Mouse (Mus musculus) spleen, adult 2 months (tissue): Measurements from ENCODE around the gene Cct3. TPM values are rescaled to one million over a fixed set of nuclear protein-coding genes. Genes with fewer than 3 reads are reported as not detected.
"Not testable (repeated sequence)": the region's sequence is repeated elsewhere in the genome, so short reads cannot be mapped to it uniquely, and the experiment has no call there.

Experiments used
- DNase-seq, 2 experiments: peaks; one replicate each; pipeline versions ENCODE4 v3.0.0 to v3.0.0-alpha.2; 2012 to 2021; ENCODE audit warnings: low spot score in 2 of 2, low read depth in 1 of 2
- H3K27ac ChIP-seq: fragments of 200-500 bp; 2 replicates; pipeline ENCODE4 v1.5.1; 2012; ENCODE audit warnings: low read length, inconsistent platforms; ENCODE audit not compliant: insufficient read depth
- H3K27me3 ChIP-seq: fragments of 200-500 bp; 2 replicates; pipeline ENCODE4 v1.6.1; 2012; ENCODE audit warnings: mild to moderate bottlenecking, moderate library complexity, low read length, inconsistent platforms; ENCODE audit not compliant: control insufficient read depth, insufficient read depth
- H3K36me3 ChIP-seq: fragments of 200-500 bp; 2 replicates; pipeline ENCODE4 v1.6.1; 2012; ENCODE audit warnings: mild to moderate bottlenecking, low read length, inconsistent platforms; ENCODE audit not compliant: control insufficient read depth, insufficient read depth
- H3K4me1 ChIP-seq: fragments of 200-500 bp; 2 replicates; pipeline ENCODE4 v1.6.1; 2011; ENCODE audit warnings: inconsistent platforms; ENCODE audit not compliant: control insufficient read depth, insufficient read depth, insufficient read length
- H3K4me3 ChIP-seq: fragments of 200-500 bp; 2 replicates; pipeline ENCODE4 v1.5.1; 2011; ENCODE audit warnings: mild to moderate bottlenecking, inconsistent platforms; ENCODE audit not compliant: insufficient read depth, insufficient read length; ENCODE audit errors: extremely low read depth
- CTCF ChIP-seq: fragments of 200-500 bp; IDR thresholded peaks from 2 replicates; pipeline ENCODE4 v1.5.1; 2011; ENCODE audit warnings: mild to moderate bottlenecking, inconsistent platforms; ENCODE audit not compliant: insufficient read depth, insufficient read length, insufficient replicate concordance; ENCODE audit errors: extremely low read depth
- POLR2A ChIP-seq: fragments of 200-500 bp; IDR thresholded peaks from 2 replicates; pipeline ENCODE4 v1.6.1; 2011; ENCODE audit warnings: low read depth, low read length, inconsistent platforms
- WGBS: fragments of 180-500 bp; shearing (Covaris S2); methylation state at CpG from one replicate; pipeline ENCODE4 v1.1.7; 2018; 5-methylcytosine and 5-hydroxymethylcytosine counted together
- polyA plus RNA-seq: library from polyadenylated mRNA; depleted of rRNA; stranded (reverse); fragments of >200 nt; gene quantifications from 2 replicates; pipeline ENCODE4 v1.2.3, GENCODE M21; 2012

The Cct3 gene
- polyA plus RNA-seq, 1 experiment, result 77.4 TPM

DNA sequence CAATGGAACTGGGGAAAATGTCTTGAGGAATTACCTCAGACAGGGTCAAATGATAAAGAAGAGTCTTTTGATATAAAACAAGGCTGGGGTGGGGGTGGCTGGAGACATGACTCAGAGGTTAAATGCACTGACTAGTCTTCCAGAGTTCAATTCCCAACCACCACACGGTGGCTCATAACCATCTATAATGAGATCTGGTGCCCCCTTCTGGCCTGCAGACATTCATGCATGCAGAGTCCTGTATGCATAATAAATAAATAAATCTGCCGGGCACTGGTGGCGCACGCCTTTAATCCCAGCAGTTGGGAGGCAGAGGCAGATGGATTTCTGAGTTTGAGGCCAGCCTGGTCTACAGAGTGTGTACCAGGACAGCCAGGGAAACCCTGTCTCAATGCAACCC lies 4.9 kb upstream of the Cct3 start:
- H3K4me3 ChIP-seq, result no peak overlapping the region
- H3K36me3 ChIP-seq, result no peaks in the 10 kb centered on the region; the same call in 1 of the 2 replicates
- WGBS, result 54% methylated on average over 4 of the region's 4 CpGs
- no peak overlapping the region for H3K27ac ChIP-seq
- no peaks in the 10 kb centered on the region for H3K4me1 ChIP-seq
- TF ChIP-seq POLR2A (no peak), CTCF (no peak)
- no peaks in the 10 kb centered on the region for H3K27me3 ChIP-seq
- DNase-seq, result peak; percentile 11 to 12

DNA sequence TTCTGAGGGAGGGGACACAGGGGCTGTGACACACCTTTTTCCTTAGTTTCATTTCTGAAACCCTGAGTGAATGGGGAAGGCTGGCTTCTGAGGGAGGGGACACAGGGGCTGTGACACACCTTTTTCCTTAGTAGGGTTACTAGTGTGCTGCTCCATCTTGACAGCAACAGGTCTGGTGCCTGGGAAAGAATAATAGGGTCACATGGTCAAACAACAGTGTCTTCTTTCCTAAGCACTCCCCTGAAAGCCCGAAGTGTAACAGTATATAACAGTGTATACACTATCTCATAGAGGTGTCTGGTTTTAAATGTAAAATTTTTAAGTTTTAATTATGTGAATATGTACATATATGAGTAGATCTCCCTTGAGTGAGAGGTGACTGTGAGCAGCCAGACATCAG lies 1.6 kb upstream of the Cct3 start:
- not testable (repeated sequence) for H3K36me3 ChIP-seq, H3K27ac ChIP-seq, H3K27me3 ChIP-seq, H3K4me1 ChIP-seq, H3K4me3 ChIP-seq, DNase-seq
- WGBS, result 47% methylated on average over 1 of the region's 1 CpGs

DNA sequence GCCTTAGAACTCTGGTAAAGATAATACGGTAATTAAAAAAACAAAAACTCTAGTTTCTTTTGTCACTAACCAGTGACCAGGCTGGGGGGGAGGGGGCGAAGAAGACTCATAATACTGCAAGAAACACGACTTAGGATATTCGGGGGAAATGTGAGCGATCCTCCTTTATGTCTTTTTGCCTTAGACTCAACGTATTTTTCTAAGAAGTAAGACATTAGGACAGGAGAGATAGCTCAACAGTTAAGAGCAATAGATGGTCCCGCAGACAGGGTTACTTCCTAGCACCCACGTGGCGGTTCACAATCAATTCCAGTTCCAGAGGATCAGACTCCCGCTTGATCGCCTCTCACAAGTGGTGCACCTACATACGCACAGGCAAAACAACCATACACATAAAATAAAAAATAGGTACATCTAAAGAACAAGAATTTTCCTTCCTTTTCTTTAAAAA lies 781 bp upstream of the Cct3 start:
- Histone ChIP-seq H3K4me1 (no peaks in the 10 kb centered on the region), H3K27ac (peak overlapping the region; percentile 46; the same call in 1 of the 2 replicates), H3K27me3 (no peaks in the 10 kb centered on the region), H3K4me3 (peak overlapping the region; percentile 79), H3K36me3 (peaks cover 10% of the 10 kb centered on the region)
- no peak for TF ChIP-seq CTCF
- TF ChIP-seq POLR2A, result no peak
- WGBS, result 1% methylated on average over 12 of the region's 12 CpGs
- DNase-seq, result no peak

DNA sequence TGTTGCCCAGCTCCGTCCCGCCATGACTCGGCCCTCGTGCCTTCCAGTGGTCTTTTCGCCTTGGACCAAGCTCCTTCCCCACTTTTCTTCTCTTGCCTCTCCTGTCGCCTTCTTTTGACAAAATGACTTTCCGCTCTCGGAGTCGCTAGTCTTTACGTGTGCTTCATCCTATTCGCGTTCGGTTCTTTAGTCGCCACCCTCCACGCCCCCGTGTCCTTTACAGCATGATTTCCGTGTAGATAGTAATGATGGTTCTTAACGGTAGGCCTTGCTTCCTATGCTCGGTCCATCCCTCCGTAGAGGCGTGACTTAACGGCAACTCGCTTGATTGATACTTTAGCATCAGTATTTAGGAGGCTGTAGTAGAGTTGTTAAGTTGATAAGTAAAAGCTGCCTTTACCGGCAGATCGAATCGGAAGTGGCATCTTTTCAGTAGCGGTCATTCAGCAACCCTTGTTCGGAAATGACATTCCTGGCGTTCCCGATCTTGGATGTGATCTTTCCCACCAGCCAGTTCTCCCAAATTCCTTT lies 470 bp downstream of the Cct3 start:
- Histone ChIP-seq H3K27me3 (no peaks in the 10 kb centered on the region), H3K4me3 (peak overlapping the region; percentile 77), H3K4me1 (no peaks in the 10 kb centered on the region), H3K36me3 (peaks cover 19% of the 10 kb centered on the region), H3K27ac (peak overlapping the region; percentile 88)
- no peak for TF ChIP-seq POLR2A
- no peak for TF ChIP-seq CTCF
- WGBS, result under 1% methylated on average over 30 of the region's 30 CpGs
- DNase-seq, result no peak

DNA sequence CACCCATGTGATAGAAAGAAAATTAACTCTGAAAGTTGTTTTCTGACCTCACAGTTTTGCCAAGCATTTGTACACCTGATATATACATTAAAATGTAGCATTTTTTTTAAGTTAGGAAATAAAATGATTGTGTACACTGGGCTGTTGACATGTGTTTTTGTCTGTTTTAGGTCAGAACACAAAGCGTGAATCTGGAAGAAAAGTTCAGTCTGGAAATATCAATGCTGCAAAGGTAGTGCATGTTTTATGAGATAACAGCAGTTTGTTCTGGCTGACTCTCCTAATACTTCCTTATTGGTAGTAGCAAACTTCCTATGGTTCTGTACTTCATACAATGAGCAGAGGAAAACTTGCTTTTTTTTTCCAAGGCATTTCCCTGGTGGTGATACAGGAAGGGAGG lies 2.3 kb downstream of the Cct3 start:
- Histone ChIP-seq H3K36me3 (peaks cover 30% of the 10 kb centered on the region), H3K4me3 (no peak overlapping the region), H3K27ac (no peak overlapping the region), H3K4me1 (no peaks in the 10 kb centered on the region), H3K27me3 (no peaks in the 10 kb centered on the region)
- 87% methylated on average over 1 of the region's 1 CpGs for WGBS
- TF ChIP-seq POLR2A (no peak), CTCF (no peak)
- DNase-seq, result no peak

DNA sequence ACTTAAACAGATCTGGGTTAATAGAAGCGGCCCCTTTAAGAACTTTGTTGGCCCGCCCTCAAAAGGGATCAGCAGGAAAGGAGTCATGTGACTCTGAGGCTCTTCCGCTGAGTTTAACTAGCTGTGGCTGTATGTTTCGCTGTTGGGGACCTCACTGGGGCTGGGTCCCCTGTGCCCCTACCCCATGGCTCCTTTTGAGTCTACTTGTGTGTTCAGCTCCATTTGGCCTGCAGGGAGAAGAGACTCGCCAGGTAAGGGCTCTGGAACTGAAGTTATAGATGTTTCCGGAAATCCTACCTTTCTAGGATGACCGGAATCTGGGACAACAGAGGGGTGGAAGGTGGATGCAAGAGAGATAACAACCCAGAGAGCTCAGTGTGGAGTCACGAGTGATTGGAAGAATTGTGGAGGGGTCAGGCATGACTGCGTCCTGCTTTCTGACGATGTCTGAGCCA lies 28.1 kb downstream of the Cct3 start, which contains the start of gene Glmp:
Gene Glmp, plus strand, starts transcription at position 73 of the 455 bp plus-strand sequence.
- DNase-seq, result peak; percentile 34 to 42
- 0 out of 2 replicates have a peak within 1 kb of the TSS, but pooled peaks have one; percentile 6 for H3K27ac ChIP-seq
- peaks cover 37% of the 10 kb centered on the region for H3K36me3 ChIP-seq
- no peak for TF ChIP-seq CTCF
- no peak; the same call in 1 of the 2 replicates for TF ChIP-seq POLR2A
- peak within 1 kb of the TSS; percentile 70 for H3K4me3 ChIP-seq
- no peaks in the 10 kb centered on the region for H3K27me3 ChIP-seq
- under 1% methylated on average over 10 of the region's 10 CpGs for WGBS
- peaks cover 9% of the 10 kb centered on the region; the same call in 1 of the 2 replicates for H3K4me1 ChIP-seq

DNA sequence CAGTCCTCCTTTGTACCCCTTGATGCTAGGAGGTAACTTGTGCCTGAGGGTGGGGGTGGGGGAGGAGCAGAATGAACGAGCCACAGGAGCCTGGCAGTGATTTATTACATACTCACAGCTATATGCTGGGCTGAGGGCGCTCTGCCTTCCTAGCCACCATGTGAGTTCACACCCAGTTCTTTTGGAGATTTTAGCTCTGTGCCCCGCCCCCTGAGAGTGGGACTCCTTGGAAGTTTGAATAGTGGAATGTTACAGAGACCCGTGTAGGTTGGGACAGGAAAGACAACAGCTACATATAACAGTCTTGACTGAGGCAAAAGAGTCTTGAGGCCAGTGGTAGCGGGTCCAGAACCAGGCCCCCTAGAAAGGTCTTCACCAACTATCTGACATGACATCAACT lies 32.0 kb downstream of the Cct3 start:
- Histone ChIP-seq H3K36me3 (peaks cover 14% of the 10 kb centered on the region), H3K27ac (no peak overlapping the region)

More for the DNA sequence above, 32.0 kb downstream of the Cct3 start:
- Histone ChIP-seq H3K27me3 (no peaks in the 10 kb centered on the region), H3K4me3 (no peak overlapping the region), H3K4me1 (peaks cover 9% of the 10 kb centered on the region; the same call in 1 of the 2 replicates)
- no peak for DNase-seq
- WGBS, result 83% methylated on average over 5 of the region's 5 CpGs
- no peak for TF ChIP-seq POLR2A
- TF ChIP-seq CTCF, result no peak
